In the genomic region with DNA sequence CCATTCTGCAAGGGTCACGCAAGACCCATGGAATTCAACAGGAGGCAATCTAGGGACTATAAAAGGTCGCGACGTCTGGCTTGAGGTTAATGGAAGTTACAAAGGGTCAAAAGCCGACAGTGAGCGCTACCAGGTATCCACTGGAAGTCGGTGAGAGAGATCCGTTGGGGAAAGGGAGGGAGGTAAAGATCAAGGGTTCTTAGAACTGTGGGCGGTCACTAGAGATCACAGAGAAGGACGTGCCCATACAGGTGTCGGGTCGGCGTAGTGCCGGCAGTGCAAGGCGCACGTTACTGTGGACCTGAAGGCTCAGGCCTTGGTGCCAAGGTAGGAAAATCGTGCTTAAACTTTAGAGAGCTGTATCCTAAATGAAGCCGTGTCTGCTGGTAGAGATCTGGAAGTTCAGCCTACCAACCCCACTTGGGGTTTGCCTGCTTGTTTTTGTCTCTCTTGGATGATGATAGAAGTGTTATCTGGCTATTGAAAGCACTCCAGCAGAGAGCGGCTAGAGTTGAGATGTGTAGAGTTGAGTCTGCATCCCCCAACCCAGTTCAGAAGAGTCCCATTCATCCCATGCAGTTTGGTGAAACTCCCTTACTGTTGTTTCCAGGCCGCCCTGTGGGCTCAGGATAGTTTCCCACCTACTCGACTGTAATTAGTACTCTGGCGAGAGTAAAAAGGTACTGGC, we compare ENCODE assay signal across 9 mouse cellular contexts. TPM values are rescaled to one million over a fixed set of nuclear protein-coding genes. Genes with fewer than 3 reads are reported as not detected.
DNase-seq lines count a peak whose midpoint lies in the region; ATAC-seq lines count a peak whose summit lies in the region.
"Had no signal": no experiment of that assay in that cellular context is flagged by ENCODE, and none has a peak within 500 bp of the region (broad histone marks: within the 10 kb centered on the region; RNA-seq: fewer than 3 reads in every experiment).

No protein-coding gene starts in this region.

- peak overlapping the region; percentile 73 for H3K9ac ChIP-seq in heart, embryonic 14.5 days (ENCODE audit: low read length)

- no peaks in the 10 kb centered on the region for H3K9me3 ChIP-seq in heart, embryonic 14.5 days (ENCODE audit: control insufficient read depth, low read length)
- H3K9me3 ChIP-seq in embryonic facial prominence, embryonic 10.5 days, result no peaks in the 10 kb centered on the region
- H3K9me3 ChIP-seq in midbrain, embryonic 10.5 days (replicated peaks), result no peaks in the 10 kb centered on the region

- H3K27ac ChIP-seq in heart, embryonic 14.5 days (replicated peaks in 1 of 2; ENCODE audit: control insufficient read depth in 1 of 2, insufficient read depth in 1 of 2, low read depth in 2 of 2, low read length in 2 of 2), result 0 out of 4 replicates have a peak overlapping the region, but pooled peaks of 1 of the 2 experiments have one; percentile 31
- H3K27ac ChIP-seq in embryonic facial prominence, embryonic 10.5 days (replicated peaks), result peak overlapping the region; percentile 74; the same call in 1 of the 2 replicates
- H3K27ac ChIP-seq in midbrain, embryonic 10.5 days (replicated peaks), result no peak overlapping the region

- WGBS in heart, embryonic 14.5 days, result 4% methylated on average over 22 of the region's 22 CpGs
- WGBS in embryonic facial prominence, embryonic 10.5 days, result 4% methylated on average over 22 of the region's 22 CpGs
- 3% methylated on average over 22 of the region's 22 CpGs for WGBS in midbrain, embryonic 10.5 days

- peak overlapping the region; percentile 97 for H3K4me2 ChIP-seq in heart, embryonic 14.5 days (ENCODE audit: low read length)

- H3K4me3 ChIP-seq in heart, embryonic 14.5 days (ENCODE audit: control insufficient read depth in 1 of 2, insufficient read depth in 1 of 2, low read depth in 1 of 2, low read length in 2 of 2), result peak overlapping the region; percentile 54 to 61
- H3K4me3 ChIP-seq in embryonic facial prominence, embryonic 10.5 days, result peak overlapping the region; percentile 65
- peak overlapping the region; percentile 60 for H3K4me3 ChIP-seq in midbrain, embryonic 10.5 days

- H3K27me3 ChIP-seq in heart, embryonic 14.5 days (ENCODE audit: control insufficient read depth, insufficient read depth, low read length), result peaks cover 29% of the 10 kb centered on the region
- peaks cover 83% of the 10 kb centered on the region for H3K27me3 ChIP-seq in embryonic facial prominence, embryonic 10.5 days (replicated peaks; ENCODE audit: low read depth, poor library complexity, severe bottlenecking)
- peaks cover 82% of the 10 kb centered on the region for H3K27me3 ChIP-seq in midbrain, embryonic 10.5 days (ENCODE audit: low read depth, poor library complexity, severe bottlenecking)
- H3K27me3 ChIP-seq: Patski had no signal

- DNase-seq in heart, postnatal 14 days, result no peak
- DNase-seq in embryonic facial prominence, embryonic 10.5 days (ENCODE audit: low spot score), result peak; percentile 34
- peak; percentile 51 for DNase-seq in induced T-regulatory cell, adult 2 months (ENCODE audit: low read depth)
- DNase-seq in midbrain, embryonic 10.5 days (ENCODE audit: low spot score), result no peak
- DNase-seq in cerebellum, adult 18-20 months, result no peak
- no peak for DNase-seq in ovary, postnatal 14 days (ENCODE audit: low spot score)
- no peak for DNase-seq in left cerebral cortex, adult 9 months (ENCODE audit: low spot score in 2 of 2)

- intact Hi-C loops in heart, postnatal 14 days (cut with DNase I), result no loop called here

- H3K4me1 ChIP-seq in heart, embryonic 14.5 days (ENCODE audit: control insufficient read depth in 2 of 2, insufficient read depth in 2 of 2, low read length in 2 of 2), result peaks cover 6 to 32% of the 10 kb centered on the region in 2 experiments; a peak in 3 of 4 replicates
- H3K4me1 ChIP-seq in embryonic facial prominence, embryonic 10.5 days, result peaks cover 54% of the 10 kb centered on the region
- peaks cover 37% of the 10 kb centered on the region for H3K4me1 ChIP-seq in midbrain, embryonic 10.5 days

- peaks cover 5% of the 10 kb centered on the region for H3K36me3 ChIP-seq in heart, embryonic 14.5 days (ENCODE audit: control insufficient read depth, insufficient read depth, low read length)
- H3K36me3 ChIP-seq in embryonic facial prominence, embryonic 10.5 days (replicated peaks), result peaks cover 15% of the 10 kb centered on the region
- peaks cover 10% of the 10 kb centered on the region for H3K36me3 ChIP-seq in midbrain, embryonic 10.5 days

- ATAC-seq in heart, embryonic 14.5 days (ENCODE audit: insufficient number of reproducible peaks, insufficient read depth, low FRiP score, low read depth), result no peak

RNA-seq across cellular contexts. Expression of a gene that starts 0.6 kb away (rescaled TPM):
- polyA plus RNA-seq in heart, embryonic 14.5 days (2014; fragmentation: Nextera tagmentation; extraction: Ambion mirVana), result 0.34 and 0.55 TPM in 2 replicates
- total RNA-seq in heart, postnatal 14 days (2021), result 1 to 10 TPM in 1 of 2 experiments, under 1 TPM in 1; 0.45 to 1.0 TPM
- 7.5 and 10.5 TPM in 2 replicates for polyA plus RNA-seq in embryonic facial prominence, embryonic 10.5 days (2016; fragmentation: Nextera tagmentation; extraction: Ambion mirVana)
- 1.5 and 2.0 TPM in 2 replicates for polyA plus RNA-seq in midbrain, embryonic 10.5 days (2016; fragmentation: Nextera tagmentation; extraction: Ambion mirVana)

RNA-seq across cellular contexts. Expression of a gene that starts 12.8 kb away (rescaled TPM):
- 2.4 and 2.5 TPM in 2 replicates for polyA plus RNA-seq in heart, embryonic 14.5 days (2014; fragmentation: Nextera tagmentation; extraction: Ambion mirVana)
- total RNA-seq in heart, postnatal 14 days (2021), result 1 to 10 TPM; 5.5 to 8.1 TPM
- 12.8 and 13.8 TPM in 2 replicates for polyA plus RNA-seq in embryonic facial prominence, embryonic 10.5 days (2016; fragmentation: Nextera tagmentation; extraction: Ambion mirVana)
- 13.5 and 15.6 TPM in 2 replicates for polyA plus RNA-seq in midbrain, embryonic 10.5 days (2016; fragmentation: Nextera tagmentation; extraction: Ambion mirVana)

RNA-seq across cellular contexts. Expression of a gene that starts 31.3 kb away (rescaled TPM):
- polyA plus RNA-seq in heart, embryonic 14.5 days (2014; fragmentation: Nextera tagmentation; extraction: Ambion mirVana), result 40.4 TPM in 2 replicates
- total RNA-seq in heart, postnatal 14 days (2021), result 10 to 100 TPM; 12.2 to 13.8 TPM
- polyA plus RNA-seq in embryonic facial prominence, embryonic 10.5 days (2016; fragmentation: Nextera tagmentation; extraction: Ambion mirVana), result 71.6 and 84.5 TPM in 2 replicates
- polyA plus RNA-seq in midbrain, embryonic 10.5 days (2016; fragmentation: Nextera tagmentation; extraction: Ambion mirVana), result 78.9 and 79.8 TPM in 2 replicates

Comparison
In these comparisons a context has a peak if more than half of its experiments do, and no peak if none do; other contexts are left out.
1. DNase-seq: peak in embryonic facial prominence, embryonic 10.5 days (single experiment) and induced T-regulatory cell, adult 2 months (single experiment); none in heart, postnatal 14 days (0 of 2), midbrain, embryonic 10.5 days (single experiment), cerebellum, adult 18-20 months (0 of 2), ovary, postnatal 14 days (single experiment) and left cerebral cortex, adult 9 months (0 of 2).
2. Peak in every context shown above with its lines, with median percentiles within 50 percentile points of each other: H3K4me3 ChIP-seq.